In genomic region chr6:125112553-125112952, GRCm38 (mm10) we compare ENCODE assay signal across 26 mouse cellular contexts. TPM values are rescaled to one million over a fixed set of nuclear protein-coding genes. Genes with fewer than 3 reads are reported as not detected.
DNase-seq lines count a peak whose midpoint lies in the region; ATAC-seq lines count a peak whose summit lies in the region.
"Had no signal": no experiment of that assay in that cellular context is flagged by ENCODE, and none has a peak within 500 bp of the region (broad histone marks: within the 10 kb centered on the region; RNA-seq: fewer than 3 reads in every experiment).

No protein-coding gene starts in this region.

- no peak overlapping the region for H3K4me2 ChIP-seq in heart, embryonic 11.5 days
- H3K4me2 ChIP-seq: forebrain, embryonic 13.5 days; heart, embryonic 12.5 days; heart, embryonic 15.5 days; hindbrain, embryonic 13.5 days had no signal

- no peak overlapping the region for H3K9ac ChIP-seq in heart, embryonic 11.5 days (ENCODE audit: low read depth, low read length)
- H3K9ac ChIP-seq: forebrain, embryonic 13.5 days; heart, embryonic 12.5 days; heart, embryonic 15.5 days; hindbrain, embryonic 13.5 days had no signal

- peaks cover 86% of the 10 kb centered on the region for H3K36me3 ChIP-seq in heart, embryonic 11.5 days (ENCODE audit: control insufficient read depth, insufficient read depth, low read length)

- H3K4me1 ChIP-seq in heart, embryonic 11.5 days (ENCODE audit: control insufficient read depth, insufficient read depth, low read length): no peaks in the 10 kb centered on the region
- H3K4me1 ChIP-seq: forebrain, embryonic 10.5 days; forebrain, embryonic 13.5 days; heart, embryonic 12.5 days; heart, embryonic 15.5 days; hindbrain, embryonic 10.5 days; hindbrain, embryonic 13.5 days had no signal

- DNase-seq in 416B (ENCODE audit: low read depth): peak; percentile 89
- DNase-seq in right cerebral cortex, postnatal 25 days: no peak
- DNase-seq: adrenal gland, postnatal 14 days; cerebellum, adult 11-12 months; cerebellum, adult 8-10 months; cerebellum, postnatal 10 days; cerebellum, postnatal 36 days; gastrocnemius, postnatal 10 days; gastrocnemius, postnatal 36 days; heart, adult 11 months; heart, postnatal 10 days; heart, postnatal 36 days had no signal

- H3K27me3 ChIP-seq in heart, embryonic 11.5 days (ENCODE audit: control insufficient read depth, insufficient read depth, low read length): no peaks in the 10 kb centered on the region
- H3K27me3 ChIP-seq: forebrain, embryonic 13.5 days; heart, embryonic 12.5 days; heart, embryonic 15.5 days; hindbrain, embryonic 13.5 days had no signal

- 91% methylated on average over 11 of the region's 11 CpGs for WGBS in heart, embryonic 11.5 days (ENCODE audit: insufficient replicate concordance)

- no peak overlapping the region for H3K4me3 ChIP-seq in heart, embryonic 11.5 days (ENCODE audit: low read depth, low read length)
- H3K4me3 ChIP-seq: forebrain, embryonic 10.5 days; forebrain, embryonic 13.5 days; heart, embryonic 12.5 days; heart, embryonic 15.5 days; hindbrain, embryonic 10.5 days; hindbrain, embryonic 13.5 days had no signal

- no peak overlapping the region for H3K27ac ChIP-seq in heart, embryonic 11.5 days (ENCODE audit: low read depth, low read length)
- H3K27ac ChIP-seq: forebrain, embryonic 10.5 days; forebrain, embryonic 13.5 days; heart, embryonic 15.5 days; hindbrain, embryonic 10.5 days; hindbrain, embryonic 13.5 days had no signal

- ATAC-seq in common myeloid progenitor, adult 5-6 weeks (replicated peaks; ENCODE audit: low read depth, poor library complexity, severe bottlenecking): peak; percentile 31; the same call in 1 of the 2 replicates
- peak; percentile 60 for ATAC-seq in megakaryocyte progenitor cell, adult 5-6 weeks (replicated peaks; ENCODE audit: poor library complexity)
- peak; percentile 51; the same call in 1 of the 2 replicates for ATAC-seq in neutrophil, adult 5-6 weeks (ENCODE audit: extremely low read depth, insufficient number of reproducible peaks, low FRiP score, poor library complexity, severe bottlenecking)
- ATAC-seq in heart, embryonic 11.5 days (replicated peaks; ENCODE audit: insufficient number of reproducible peaks, low FRiP score, low TSS enrichment): no peak
- ATAC-seq: activated CD4-positive, CD25-positive, alpha-beta regulatory T cell, adult 4 months; forebrain, embryonic 13.5 days; forebrain, embryonic 16.5 days; hindbrain, embryonic 16.5 days had no signal

- no peaks in the 10 kb centered on the region for H3K9me3 ChIP-seq in heart, embryonic 11.5 days (replicated peaks; ENCODE audit: control insufficient read depth, low read length)
- H3K9me3 ChIP-seq: forebrain, embryonic 10.5 days; forebrain, embryonic 13.5 days; heart, embryonic 12.5 days; heart, embryonic 15.5 days; hindbrain, embryonic 13.5 days had no signal

RNA-seq across cellular contexts. Expression of gene Chd4, which starts 16.8 kb away (rescaled TPM):
- 444 and 506 TPM in 2 replicates for total RNA-seq in common myeloid progenitor, adult 5-6 weeks (2017)
- total RNA-seq in megakaryocyte progenitor cell, adult 5-6 weeks (2015): 85.7 and 91.6 TPM in 2 replicates
- 299 and 375 TPM in 2 replicates for total RNA-seq in megakaryocyte progenitor cell, adult 5-6 weeks (2017)
- 363 and 367 TPM in 2 replicates for total RNA-seq in neutrophil, adult 5-6 weeks (2017)
- 64.4 and 67.8 TPM in 2 replicates for polyA plus RNA-seq in heart, embryonic 11.5 days (2014; fragmentation: Nextera tagmentation; extraction: Ambion mirVana)

RNA-seq across cellular contexts. Expression of gene Nop2, which starts 19.2 kb away (rescaled TPM):
- total RNA-seq in common myeloid progenitor, adult 5-6 weeks (2017): 85.9 and 92.8 TPM in 2 replicates
- total RNA-seq in megakaryocyte progenitor cell, adult 5-6 weeks (2015): 42.8 and 43.7 TPM in 2 replicates
- total RNA-seq in megakaryocyte progenitor cell, adult 5-6 weeks (2017): 82.3 and 83.8 TPM in 2 replicates
- 26.8 and 26.9 TPM in 2 replicates for total RNA-seq in neutrophil, adult 5-6 weeks (2017)
- polyA plus RNA-seq in heart, embryonic 11.5 days (2014; fragmentation: Nextera tagmentation; extraction: Ambion mirVana): 50.7 and 52.9 TPM in 2 replicates

RNA-seq across cellular contexts. Expression of gene Iffo1, which starts 32.5 kb away (rescaled TPM):
- 16.5 and 19.5 TPM in 2 replicates for total RNA-seq in common myeloid progenitor, adult 5-6 weeks (2017)
- total RNA-seq in megakaryocyte progenitor cell, adult 5-6 weeks (2015): 14.3 and 18.1 TPM in 2 replicates
- total RNA-seq in megakaryocyte progenitor cell, adult 5-6 weeks (2017): 14.2 and 15.7 TPM in 2 replicates
- total RNA-seq in neutrophil, adult 5-6 weeks (2017): 36.6 and 37.5 TPM in 2 replicates
- 6.7 and 11.0 TPM in 2 replicates for polyA plus RNA-seq in heart, embryonic 11.5 days (2014; fragmentation: Nextera tagmentation; extraction: Ambion mirVana)

RNA-seq across cellular contexts. Expression of gene Lpar5, which starts 44.8 kb away (rescaled TPM):
- 4.4 and 6.9 TPM in 2 replicates for total RNA-seq in common myeloid progenitor, adult 5-6 weeks (2017)
- 6.7 and 10.6 TPM in 2 replicates for total RNA-seq in megakaryocyte progenitor cell, adult 5-6 weeks (2015)
- total RNA-seq in megakaryocyte progenitor cell, adult 5-6 weeks (2017): 3.5 and 6.7 TPM in 2 replicates
- 1.6 and 3.1 TPM in 2 replicates for total RNA-seq in neutrophil, adult 5-6 weeks (2017)
- 0.27 TPM in 1 of 2 replicates, not detected in the other for polyA plus RNA-seq in heart, embryonic 11.5 days (2014; fragmentation: Nextera tagmentation; extraction: Ambion mirVana)
- total RNA-seq: gastrocnemius, adult 18-20 months; gastrocnemius, postnatal 36 days had no signal

RNA-seq across cellular contexts. Expression of gene Gapdh, which starts 53.7 kb away (rescaled TPM):
- total RNA-seq in common myeloid progenitor, adult 5-6 weeks (2017): 769 and 809 TPM in 2 replicates
- total RNA-seq in megakaryocyte progenitor cell, adult 5-6 weeks (2015): 3,979 and 4,068 TPM in 2 replicates
- 1,418 and 1,569 TPM in 2 replicates for total RNA-seq in megakaryocyte progenitor cell, adult 5-6 weeks (2017)
- total RNA-seq in neutrophil, adult 5-6 weeks (2017): 562 and 577 TPM in 2 replicates
- polyA plus RNA-seq in heart, embryonic 11.5 days (2014; fragmentation: Nextera tagmentation; extraction: Ambion mirVana): 4,443 and 4,472 TPM in 2 replicates
